Mouse (Mus musculus): Measurements from ENCODE around the gene Atp6v0e. TPM values are rescaled to one million over a fixed set of nuclear protein-coding genes. Genes with fewer than 3 reads are reported as not detected.
A peak's percentile ranks its signal among the peaks of the same experiment; 100 is the strongest.

The Atp6v0e gene
- polyA plus RNA-seq, 1 experiment from 2014 or later = 114 TPM

- Histone ChIP-seq H3K4me1 (replicated peaks) (peaks cover 20% of the 10 kb centered on the region), H3K4me2 (no peak overlapping the region), H3K4me3 (no peak overlapping the region), H3K36me3 (peaks cover 32% of the 10 kb centered on the region), H3K9me3 (no peaks in the 10 kb centered on the region), H3K27me3 (no peaks in the 10 kb centered on the region), H3K27ac (peak overlapping the region; percentile 30; the same call in 1 of the 2 replicates), H3K9ac (no peak overlapping the region)
- 72% methylated on average over 7 of the region's 7 CpGs for WGBS
- ATAC-seq (ENCODE audit: low FRiP score) = no peak
Measured at GRCm38 (mm10) chr17:26693424-26693823, 30.4 kb downstream of the Atp6v0e start.

- Histone ChIP-seq H3K27me3 (no peaks in the 10 kb centered on the region), H3K36me3 (peaks cover 39% of the 10 kb centered on the region), H3K9me3 (no peaks in the 10 kb centered on the region), H3K4me1 (replicated peaks) (peaks cover 13% of the 10 kb centered on the region), H3K4me2 (no peak overlapping the region), H3K4me3 (no peak overlapping the region), H3K27ac (no peak overlapping the region), H3K9ac (no peak overlapping the region)
- WGBS = 76% methylated on average over 7 of the region's 7 CpGs
- no peak for ATAC-seq (ENCODE audit: low FRiP score)
Measured at GRCm38 (mm10) chr17:26694171-26694570, 31.1 kb downstream of the Atp6v0e start.

- H3K9me3 ChIP-seq = no peaks in the 10 kb centered on the region
- H3K4me2 ChIP-seq = no peak overlapping the region
- H3K4me3 ChIP-seq = no peak overlapping the region
- no peaks in the 10 kb centered on the region for H3K27me3 ChIP-seq
- peaks cover 3% of the 10 kb centered on the region for H3K4me1 ChIP-seq (replicated peaks)
- H3K27ac ChIP-seq = no peak overlapping the region
- no peak overlapping the region for H3K9ac ChIP-seq
- peaks cover 50% of the 10 kb centered on the region for H3K36me3 ChIP-seq
- no peak for ATAC-seq (ENCODE audit: low FRiP score)
- WGBS = 95% methylated on average over 3 of the region's 3 CpGs
Measured at GRCm38 (mm10) chr17:26695193-26695592, 32.2 kb downstream of the Atp6v0e start.

- Histone ChIP-seq H3K9me3 (no peaks in the 10 kb centered on the region), H3K9ac (no peak overlapping the region), H3K4me2 (no peak overlapping the region), H3K36me3 (peaks cover 71% of the 10 kb centered on the region), H3K27me3 (no peaks in the 10 kb centered on the region), H3K4me1 (replicated peaks) (no peaks in the 10 kb centered on the region), H3K4me3 (no peak overlapping the region), H3K27ac (no peak overlapping the region)
- 87% methylated on average over 5 of the region's 5 CpGs for WGBS
- ATAC-seq (ENCODE audit: low FRiP score) = no peak
Measured at GRCm38 (mm10) chr17:26698846-26699245, 35.8 kb downstream of the Atp6v0e start.

GRCm38 (mm10) chr17:26699819-26700616 lies 37.0 kb downstream of the Atp6v0e start:
- Histone ChIP-seq H3K9ac (no peak overlapping the region), H3K4me2 (no peak overlapping the region), H3K36me3 (peaks cover 77% of the 10 kb centered on the region), H3K27ac (no peak overlapping the region), H3K4me1 (replicated peaks) (no peaks in the 10 kb centered on the region), H3K9me3 (no peaks in the 10 kb centered on the region), H3K27me3 (no peaks in the 10 kb centered on the region), H3K4me3 (no peak overlapping the region)
- no peak for ATAC-seq (ENCODE audit: low FRiP score)
- WGBS = 97% methylated on average over 10 of the region's 10 CpGs

- Histone ChIP-seq H3K27ac (no peak overlapping the region), H3K36me3 (peaks cover 62% of the 10 kb centered on the region), H3K4me3 (no peak overlapping the region), H3K9ac (no peak overlapping the region), H3K27me3 (no peaks in the 10 kb centered on the region), H3K4me2 (no peak overlapping the region), H3K9me3 (no peaks in the 10 kb centered on the region), H3K4me1 (replicated peaks) (no peaks in the 10 kb centered on the region)
- ATAC-seq (ENCODE audit: low FRiP score) = no peak
- 77% methylated on average over 13 of the region's 13 CpGs for WGBS
Measured at GRCm38 (mm10) chr17:26701565-26701964, 38.5 kb downstream of the Atp6v0e start.

GRCm38 (mm10) chr17:26702621-26703020 lies 39.6 kb downstream of the Atp6v0e start:
- Histone ChIP-seq H3K9ac (no peak overlapping the region), H3K27me3 (no peaks in the 10 kb centered on the region), H3K4me1 (replicated peaks) (no peaks in the 10 kb centered on the region; the same call in 1 of the 2 replicates), H3K9me3 (no peaks in the 10 kb centered on the region), H3K4me2 (no peak overlapping the region), H3K27ac (no peak overlapping the region), H3K36me3 (peaks cover 53% of the 10 kb centered on the region), H3K4me3 (no peak overlapping the region)
- 87% methylated on average over 4 of the region's 4 CpGs for WGBS
- no peak for ATAC-seq (ENCODE audit: low FRiP score)

GRCm38 (mm10) chr17:26703671-26704070 lies 40.6 kb downstream of the Atp6v0e start:
- peaks cover 43% of the 10 kb centered on the region for H3K36me3 ChIP-seq
- WGBS = 88% methylated on average over 4 of the region's 4 CpGs
- no peak overlapping the region for H3K4me3 ChIP-seq
- H3K4me2 ChIP-seq = no peak overlapping the region
- H3K27ac ChIP-seq = no peak overlapping the region
- no peak overlapping the region for H3K9ac ChIP-seq
- no peak for ATAC-seq (ENCODE audit: low FRiP score)
- no peaks in the 10 kb centered on the region for H3K9me3 ChIP-seq
- H3K27me3 ChIP-seq = no peaks in the 10 kb centered on the region
- no peaks in the 10 kb centered on the region; the same call in 1 of the 2 replicates for H3K4me1 ChIP-seq (replicated peaks)

GRCm38 (mm10) chr17:26705463-26706359 lies 42.7 kb downstream of the Atp6v0e start:
- Histone ChIP-seq H3K27me3 (no peaks in the 10 kb centered on the region), H3K9me3 (no peaks in the 10 kb centered on the region), H3K9ac (no peak overlapping the region), H3K4me2 (no peak overlapping the region), H3K27ac (0 out of 2 replicates have a peak overlapping the region, but pooled peaks have one; percentile 24), H3K4me3 (no peak overlapping the region), H3K36me3 (peaks cover 24% of the 10 kb centered on the region), H3K4me1 (replicated peaks) (peaks cover 16% of the 10 kb centered on the region)
- 78% methylated on average over 11 of the region's 11 CpGs for WGBS
- no peak for ATAC-seq (ENCODE audit: low FRiP score)

GRCm38 (mm10) chr17:26707066-26707465 lies 44.0 kb downstream of the Atp6v0e start:
- WGBS = 77% methylated on average over 7 of the region's 7 CpGs
- no peaks in the 10 kb centered on the region for H3K9me3 ChIP-seq
- H3K4me2 ChIP-seq = no peak overlapping the region
- no peak overlapping the region for H3K4me3 ChIP-seq
- H3K36me3 ChIP-seq = peaks cover 12% of the 10 kb centered on the region
- no peak for ATAC-seq (ENCODE audit: low FRiP score)
- no peak overlapping the region for H3K27ac ChIP-seq
- H3K9ac ChIP-seq = no peak overlapping the region
- H3K4me1 ChIP-seq (replicated peaks) = peaks cover 16% of the 10 kb centered on the region
- 0 out of 2 replicates have a peak, but pooled peaks cover 2% of the 10 kb centered on the region for H3K27me3 ChIP-seq

- no peak for ATAC-seq (ENCODE audit: low FRiP score)
Measured at GRCm38 (mm10) chr17:26708499-26708898, 45.5 kb downstream of the Atp6v0e start.

GRCm38 (mm10) chr17:26708993-26709590 lies 46.1 kb downstream of the Atp6v0e start:
- H3K27me3 ChIP-seq = 0 out of 2 replicates have a peak, but pooled peaks cover 2% of the 10 kb centered on the region
- no peaks in the 10 kb centered on the region for H3K9me3 ChIP-seq
- H3K36me3 ChIP-seq = peaks cover 6% of the 10 kb centered on the region
- peak overlapping the region; percentile 20; the same call in 1 of the 2 replicates for H3K4me2 ChIP-seq
- H3K4me3 ChIP-seq = no peak overlapping the region
- 54% methylated on average over 9 of the region's 9 CpGs for WGBS
- H3K9ac ChIP-seq = no peak overlapping the region
- peak overlapping the region; percentile 30; the same call in 1 of the 2 replicates for H3K27ac ChIP-seq
- peaks cover 17% of the 10 kb centered on the region for H3K4me1 ChIP-seq (replicated peaks)
- ATAC-seq (ENCODE audit: low FRiP score) = no peak

More at GRCm38 (mm10) chr17:26708499-26708898, 45.5 kb downstream of the Atp6v0e start:
- no peak overlapping the region for H3K4me2 ChIP-seq
- peaks cover 16% of the 10 kb centered on the region for H3K4me1 ChIP-seq (replicated peaks)
- no peak overlapping the region for H3K27ac ChIP-seq
- H3K4me3 ChIP-seq = no peak overlapping the region
- no peaks in the 10 kb centered on the region for H3K9me3 ChIP-seq
- H3K36me3 ChIP-seq = peaks cover 6% of the 10 kb centered on the region
- no peak overlapping the region for H3K9ac ChIP-seq
- H3K27me3 ChIP-seq = 0 out of 2 replicates have a peak, but pooled peaks cover 2% of the 10 kb centered on the region

All from hindbrain, embryonic 13.5 days (tissue).